Mouse (Mus musculus) kidney, adult 2 months (tissue): ENCODE results near the gene Bcl2l12.

Source experiments
- CTCF ChIP-seq: fragments of 200-500 bp; conservative IDR thresholded peaks from 2 replicates; pipeline ENCODE4 v1.5.1; 2011; ENCODE audit warnings: low read depth, mild to moderate bottlenecking, control low read depth, low read length, moderate library complexity, mixed read lengths; ENCODE audit not compliant: insufficient read depth, insufficient read length
- POLR2A ChIP-seq: fragments of 200-500 bp; IDR thresholded peaks from one replicate; pipeline ENCODE4 v1.6.1; 2011; ENCODE audit warnings: low read depth, low read length, control low read depth

GRCm38 (mm10) chr7:44986192-44986878 is 12.2 kb downstream of the Bcl2l12 start, which contains the start of gene Prmt1:
- no peak for TF ChIP-seq CTCF
- TF ChIP-seq POLR2A, result no peak
